ENCODE assay signal across 8 mouse cellular contexts in the genomic region with DNA sequence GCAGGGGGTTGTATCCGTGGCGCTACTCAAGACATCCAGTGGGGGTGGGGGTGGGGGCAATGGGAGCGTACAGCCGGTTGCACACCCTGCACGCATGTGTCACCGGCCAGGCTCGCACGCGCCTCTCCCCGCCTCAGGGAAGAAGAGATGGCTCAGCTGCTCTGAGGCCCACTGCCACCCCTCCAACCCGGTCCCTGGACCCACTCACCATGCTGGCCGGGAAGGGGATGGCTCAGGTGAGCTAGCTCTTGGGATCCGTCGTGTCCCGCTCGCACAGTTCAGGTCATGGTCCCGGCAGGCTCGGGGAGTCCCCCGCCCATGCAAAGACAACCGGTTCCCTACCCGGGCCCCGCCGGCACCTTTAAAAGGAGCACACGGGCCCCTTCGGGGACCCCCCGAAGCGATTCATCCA. TPM values are rescaled to one million over a fixed set of nuclear protein-coding genes. Genes with fewer than 3 reads are reported as not detected.
DNase-seq lines count a peak whose midpoint lies in the region; ATAC-seq and TF ChIP-seq lines count a peak whose summit lies in the region.

No protein-coding gene starts in this region.

- H3K9me3 ChIP-seq in limb, embryonic 11.5 days (ENCODE audit: control insufficient read depth, low read length): no peaks in the 10 kb centered on the region
- H3K9me3 ChIP-seq in midbrain, embryonic 11.5 days (ENCODE audit: control insufficient read depth, low read length): no peaks in the 10 kb centered on the region

- peak; percentile 26 for DNase-seq in kidney, adult 11 months
- DNase-seq in kidney, adult 9 months: no peak
- DNase-seq in cerebellum, postnatal 14 days: peak; percentile 66 to 71
- DNase-seq in frontal cortex, postnatal 25 days (ENCODE audit: low spot score in 2 of 2): peak; percentile 11 to 20
- DNase-seq in limb, embryonic 11.5 days (ENCODE audit: low spot score): peak; percentile 70
- peak; percentile 95 for DNase-seq in midbrain, embryonic 11.5 days (ENCODE audit: low spot score, missing footprints)

- peak overlapping the region; percentile 81 for H3K4me2 ChIP-seq in limb, embryonic 11.5 days (ENCODE audit: low read depth, severe bottlenecking)
- peak overlapping the region; percentile 84 for H3K4me2 ChIP-seq in midbrain, embryonic 11.5 days

- no peak for TF ChIP-seq POLR2A in small intestine, adult 2 months (IDR thresholded peaks at IDR 0.05; ENCODE audit: low read depth, low read length)

- H3K36me3 ChIP-seq in limb, embryonic 11.5 days (ENCODE audit: control insufficient read depth, insufficient read depth, low read length): no peaks in the 10 kb centered on the region; the same call in 1 of the 2 replicates
- no peaks in the 10 kb centered on the region for H3K36me3 ChIP-seq in midbrain, embryonic 11.5 days (ENCODE audit: control insufficient read depth, insufficient read depth, low read length)
- H3K36me3 ChIP-seq in small intestine, adult 2 months (ENCODE audit: control insufficient read depth, insufficient read depth, low read length): no peaks in the 10 kb centered on the region

- no peaks in the 10 kb centered on the region for H3K27me3 ChIP-seq in limb, embryonic 11.5 days (ENCODE audit: control insufficient read depth, insufficient read depth, low read length)
- no peaks in the 10 kb centered on the region for H3K27me3 ChIP-seq in midbrain, embryonic 11.5 days (ENCODE audit: control insufficient read depth, insufficient read depth, low read length)
- H3K27me3 ChIP-seq in small intestine, adult 2 months (ENCODE audit: control insufficient read depth, insufficient read depth, low read length): no peaks in the 10 kb centered on the region

- ATAC-seq in inflammation-experienced regulatory T-cells, adult 6 months: peak; percentile 39
- ATAC-seq in limb, embryonic 11.5 days (ENCODE audit: insufficient number of reproducible peaks, low FRiP score, low TSS enrichment, low read depth): peak; percentile 73
- peak; percentile 66 for ATAC-seq in midbrain, embryonic 11.5 days (ENCODE audit: low FRiP score)

- TF ChIP-seq CTCF in small intestine, adult 2 months (IDR thresholded peaks at IDR 0.05; ENCODE audit: extremely low read depth, insufficient read length, insufficient replicate concordance, low read depth, low read length): no peak

- peak overlapping the region; percentile 64; the same call in 1 of the 2 replicates for H3K27ac ChIP-seq in limb, embryonic 11.5 days (replicated peaks; ENCODE audit: low read depth, low read length)
- peak overlapping the region; percentile 54; the same call in 1 of the 2 replicates for H3K27ac ChIP-seq in midbrain, embryonic 11.5 days (ENCODE audit: low read depth, low read length)
- 0 out of 2 replicates have a peak overlapping the region, but pooled peaks have one; percentile 10 for H3K27ac ChIP-seq in small intestine, adult 2 months (ENCODE audit: insufficient read depth, low read depth, low read length)

- H3K4me3 ChIP-seq in limb, embryonic 11.5 days (ENCODE audit: low read depth, low read length): peak overlapping the region; percentile 96
- H3K4me3 ChIP-seq in midbrain, embryonic 11.5 days (ENCODE audit: low read depth, low read length): peak overlapping the region; percentile 96
- H3K4me3 ChIP-seq in small intestine, adult 2 months (ENCODE audit: low read depth, low read length): peak overlapping the region; percentile 90

- peak overlapping the region; percentile 94 for H3K9ac ChIP-seq in limb, embryonic 11.5 days (ENCODE audit: low read length)
- H3K9ac ChIP-seq in midbrain, embryonic 11.5 days (ENCODE audit: low read length): peak overlapping the region; percentile 95

- H3K4me1 ChIP-seq in limb, embryonic 11.5 days (ENCODE audit: control insufficient read depth, insufficient read depth, low read length): peaks cover 4% of the 10 kb centered on the region
- peaks cover 13% of the 10 kb centered on the region for H3K4me1 ChIP-seq in midbrain, embryonic 11.5 days (ENCODE audit: control insufficient read depth, insufficient read depth, low read length)
- H3K4me1 ChIP-seq in small intestine, adult 2 months (ENCODE audit: control insufficient read depth, insufficient read depth, insufficient read length, low read length): peaks cover 8% of the 10 kb centered on the region; the same call in 1 of the 2 replicates

- WGBS in limb, embryonic 11.5 days: under 1% methylated on average over 27 of the region's 27 CpGs
- WGBS in midbrain, embryonic 11.5 days: 0% methylated on average over 27 of the region's 27 CpGs
- WGBS in small intestine, adult 2 months: 1% methylated on average over 27 of the region's 27 CpGs

RNA-seq across cellular contexts. Expression of a gene that starts 0.6 kb away (rescaled TPM):
- polyA plus RNA-seq in inflammation-experienced regulatory T-cells, adult 6 months (2017; shearing (Covaris generic)): 100 to 1,000 TPM in 2 of 3 experiments, 10 to 100 TPM in 1; 66.7 to 148 (median 128) TPM
- 70.0 and 76.6 TPM in 2 replicates for polyA plus RNA-seq in limb, embryonic 11.5 days (2014; fragmentation: Nextera tagmentation; extraction: Ambion mirVana)
- polyA plus RNA-seq in midbrain, embryonic 11.5 days (2014; fragmentation: Nextera tagmentation; extraction: Ambion mirVana): 56.2 TPM in 2 replicates
- 95.0 and 145 TPM in 2 replicates for polyA plus RNA-seq in small intestine, adult 2 months (2012; rRNA removed)

Comparison
In these comparisons a context has a peak if more than half of its experiments do, and no peak if none do; other contexts are left out.
1. H3K27ac ChIP-seq: peak in every context shown above with its lines; median percentile 64 in limb, embryonic 11.5 days; 54 in midbrain, embryonic 11.5 days; 10 in small intestine, adult 2 months.